Mouse (Mus musculus): ENCODE results near the gene Creb3l1. TPM values are rescaled to one million over a fixed set of nuclear protein-coding genes. Genes with fewer than 3 reads are reported as not detected.

Gene Creb3l1
- 3.6 TPM for polyA plus RNA-seq (2021)

- POLR2A ChIA-PET = interaction anchor here (1.1 kb wide), 1 partner anchor 31 kb away, joined by 3 read pairs; no protein-coding TSS in a partner anchor
- in situ Hi-C loops (cut with MboI; ENCODE audit: low pct_unique_long_range_greater_than_20kb) = no loop called here
- H3K27me3 ChIP-seq = no peaks in the 10 kb centered on the region
- TF ChIP-seq CTCF (IDR thresholded peaks at IDR 0.05) = no peak
- DNase-seq (ENCODE audit: low read depth, low spot score) (no peak), ATAC-seq (peak; percentile 48)
- CTCF ChIA-PET = interaction anchor here (0.9 to 1.4 kb wide), 5 partner anchors 11 to 37 kb away, joined by 3 to 5 read pairs (median 3); no protein-coding TSS in a partner anchor
Observed at GRCm38 (mm10) chr2:92024274-92024672, at the start of gene Creb3l1. Creb3l1 (minus strand) TSS chr2:92024502.

DNA sequence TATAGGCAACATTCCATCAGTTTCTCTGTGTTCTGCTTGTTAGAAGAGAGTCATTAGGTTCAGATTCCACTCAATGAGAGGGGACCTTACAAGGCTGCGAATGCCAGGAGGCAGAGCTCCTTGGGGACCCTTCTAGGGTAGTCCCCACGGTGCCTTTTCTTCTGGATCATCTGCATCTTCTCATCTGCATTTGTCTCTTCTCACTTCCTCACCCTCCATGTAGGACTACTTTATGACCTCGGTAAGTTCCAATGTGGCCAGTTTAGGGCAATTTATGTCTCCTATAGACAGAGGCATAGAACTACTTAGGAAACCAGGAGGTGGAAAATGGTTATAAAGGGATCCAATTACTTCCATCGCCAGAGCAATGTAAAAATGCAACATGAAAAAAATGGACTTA lies 46.8 kb upstream of the Creb3l1 start:
- DNase-seq (ENCODE audit: low read depth, low spot score) (no peak), ATAC-seq (no peak)
- no peak for TF ChIP-seq CTCF (IDR thresholded peaks at IDR 0.05)
- ChIA-PET POLR2A (interaction anchor here (0.6 kb wide), 1 partner anchor 89 kb away, joined by 3 read pairs; no protein-coding TSS in a partner anchor), CTCF (no interaction called here)
- in situ Hi-C loops (cut with MboI; ENCODE audit: low pct_unique_long_range_greater_than_20kb) = no loop called here
- H3K27me3 ChIP-seq = peaks cover 5% of the 10 kb centered on the region

GRCm38 (mm10) chr2:92069630-92070029 lies 45.3 kb upstream of the Creb3l1 start:
- ATAC-seq = no peak
- no peak for TF ChIP-seq CTCF (IDR thresholded peaks at IDR 0.05)
- H3K27me3 ChIP-seq = peaks cover 5% of the 10 kb centered on the region
- in situ Hi-C loops (cut with MboI; ENCODE audit: low pct_unique_long_range_greater_than_20kb) = no loop called here
- ChIA-PET POLR2A (no interaction called here), CTCF (no interaction called here)
- DNase-seq (ENCODE audit: low read depth, low spot score) = no peak

GRCm38 (mm10) chr2:92067600-92067999 lies 43.3 kb upstream of the Creb3l1 start:
- POLR2A ChIA-PET = no interaction called here
- DNase-seq (ENCODE audit: low read depth, low spot score) = no peak
- in situ Hi-C loops (cut with MboI; ENCODE audit: low pct_unique_long_range_greater_than_20kb) = no loop called here

DNA sequence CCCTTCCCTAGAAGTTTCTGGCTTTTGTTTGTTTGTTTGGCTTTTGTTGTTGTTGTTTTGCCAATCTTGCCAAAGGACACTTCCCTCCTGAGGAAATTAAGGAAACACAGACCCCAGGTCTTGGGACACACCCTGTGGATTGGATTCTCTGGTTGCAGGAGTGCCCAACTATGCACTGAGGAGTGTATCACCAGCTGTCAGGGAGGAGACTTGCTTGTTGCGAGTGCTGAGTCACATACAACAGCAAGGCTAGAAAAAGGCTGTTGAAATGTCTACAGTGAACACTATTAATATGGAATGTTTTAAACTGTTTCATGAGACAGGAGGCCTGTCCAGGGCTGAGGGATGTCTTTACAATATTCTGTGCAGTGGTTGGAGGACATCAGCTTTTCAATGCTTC lies 42.6 kb upstream of the Creb3l1 start:
- CTCF ChIA-PET = no interaction called here
- in situ Hi-C loops (cut with MboI; ENCODE audit: low pct_unique_long_range_greater_than_20kb) = no loop called here

More at GRCm38 (mm10) chr2:92067600-92067999, 43.3 kb upstream of the Creb3l1 start:
- ATAC-seq = no peak
- CTCF ChIA-PET = no interaction called here
- TF ChIP-seq CTCF (IDR thresholded peaks at IDR 0.05) = no peak
- H3K27me3 ChIP-seq = peaks cover 5% of the 10 kb centered on the region

DNA sequence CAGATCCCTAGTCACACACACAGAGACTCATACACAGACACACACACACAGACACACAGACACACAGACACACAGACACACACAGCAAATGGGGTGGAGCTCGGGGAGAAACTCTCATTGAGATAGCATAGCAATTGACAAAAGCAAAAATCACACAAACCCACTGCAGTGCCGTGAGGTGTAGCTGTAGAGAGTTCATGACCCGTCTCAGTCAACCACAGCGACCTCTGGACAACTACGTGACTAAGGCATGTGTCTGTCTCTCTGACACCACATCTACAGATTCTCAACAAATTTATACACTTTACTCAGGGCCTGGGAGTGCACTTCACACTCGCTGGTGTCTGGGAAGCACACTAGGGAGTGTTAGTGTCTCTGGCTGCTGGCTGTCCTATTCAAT lies 41.6 kb upstream of the Creb3l1 start:
- TF ChIP-seq CTCF (IDR thresholded peaks at IDR 0.05) = no peak
- ATAC-seq = no peak
- ChIA-PET POLR2A (interaction anchor here (1.7 kb wide), 1 partner anchor 14 kb away, joined by 3 read pairs; no protein-coding TSS in a partner anchor), CTCF (interaction anchor here (1.5 kb wide), 1 partner anchor 12 kb away, joined by 4 read pairs; no protein-coding TSS in a partner anchor)
- no peak for DNase-seq (ENCODE audit: low read depth, low spot score)
- in situ Hi-C loops (cut with MboI; ENCODE audit: low pct_unique_long_range_greater_than_20kb) = no loop called here
- H3K27me3 ChIP-seq = peaks cover 2% of the 10 kb centered on the region

More for the DNA sequence above, 42.6 kb upstream of the Creb3l1 start:
- TF ChIP-seq CTCF (IDR thresholded peaks at IDR 0.05) = no peak
- ATAC-seq (no peak), DNase-seq (ENCODE audit: low read depth, low spot score) (no peak)
- POLR2A ChIA-PET = interaction anchor here (1.7 kb wide), 1 partner anchor 14 kb away, joined by 3 read pairs; no protein-coding TSS in a partner anchor
- H3K27me3 ChIP-seq = peaks cover 5% of the 10 kb centered on the region

GRCm38 (mm10) chr2:92065269-92065888 lies 41.1 kb upstream of the Creb3l1 start:
- ATAC-seq (no peak), DNase-seq (ENCODE audit: low read depth, low spot score) (no peak)
- ChIA-PET CTCF (interaction anchor here (1.5 kb wide), 1 partner anchor 13 kb away, joined by 4 read pairs; no protein-coding TSS in a partner anchor), POLR2A (interaction anchor here (1.7 kb wide), 1 partner anchor 15 kb away, joined by 3 read pairs; no protein-coding TSS in a partner anchor)
- peaks cover 6% of the 10 kb centered on the region for H3K27me3 ChIP-seq
- in situ Hi-C loops (cut with MboI; ENCODE audit: low pct_unique_long_range_greater_than_20kb) = no loop called here
- TF ChIP-seq CTCF (IDR thresholded peaks at IDR 0.05) = no peak

GRCm38 (mm10) chr2:92063106-92063505 lies 38.8 kb upstream of the Creb3l1 start:
- ChIA-PET CTCF (no interaction called here), POLR2A (no interaction called here)
- ATAC-seq (no peak), DNase-seq (ENCODE audit: low read depth, low spot score) (no peak)
- in situ Hi-C loops (cut with MboI; ENCODE audit: low pct_unique_long_range_greater_than_20kb) = no loop called here
- peaks cover 9% of the 10 kb centered on the region for H3K27me3 ChIP-seq
- no peak for TF ChIP-seq CTCF (IDR thresholded peaks at IDR 0.05)

- CTCF ChIA-PET = interaction anchor here (1.2 kb wide), 1 partner anchor 54 kb away, joined by 3 read pairs; no protein-coding TSS in a partner anchor
- no peak for TF ChIP-seq CTCF (IDR thresholded peaks at IDR 0.05)
- POLR2A ChIA-PET = interaction anchor here (0.9 kb wide), 1 partner anchor 121 kb away, joined by 4 read pairs; no protein-coding TSS in a partner anchor
- H3K27me3 ChIP-seq = peaks cover 9% of the 10 kb centered on the region
- DNase-seq (ENCODE audit: low read depth, low spot score) (no peak), ATAC-seq (no peak)
- in situ Hi-C loops (cut with MboI; ENCODE audit: low pct_unique_long_range_greater_than_20kb) = no loop called here
Observed at GRCm38 (mm10) chr2:92061337-92061736, 37.0 kb upstream of the Creb3l1 start.

DNA sequence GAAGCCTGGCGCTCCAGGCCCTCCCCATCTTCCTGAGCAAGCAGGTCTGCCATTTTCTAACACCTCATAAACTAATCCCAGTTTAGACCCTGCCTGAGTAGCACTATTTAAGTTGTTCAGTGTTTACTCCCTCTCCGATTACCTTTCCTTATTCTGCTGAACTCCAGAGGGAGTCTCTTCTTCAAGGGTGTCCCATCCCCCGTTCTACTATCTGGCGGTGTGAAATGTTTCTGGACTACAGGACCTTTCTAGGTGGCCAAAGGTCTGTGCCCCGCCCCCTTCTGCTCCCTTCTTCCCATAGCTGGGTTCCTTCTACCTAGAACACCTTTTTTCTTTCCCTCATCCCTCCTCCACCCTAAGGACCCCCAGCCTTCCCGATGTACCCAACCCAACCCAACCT lies 36.0 kb upstream of the Creb3l1 start:
- DNase-seq (ENCODE audit: low read depth, low spot score) (no peak), ATAC-seq (no peak)
- peaks cover 9% of the 10 kb centered on the region for H3K27me3 ChIP-seq
- in situ Hi-C loops (cut with MboI; ENCODE audit: low pct_unique_long_range_greater_than_20kb) = no loop called here
- no peak for TF ChIP-seq CTCF (IDR thresholded peaks at IDR 0.05)
- CTCF ChIA-PET = no interaction called here
- POLR2A ChIA-PET = interaction anchor here (0.9 kb wide), 1 partner anchor 122 kb away, joined by 4 read pairs; no protein-coding TSS in a partner anchor
